Mouse (Mus musculus) ES-Bruce4 (cell line): ENCODE results near the gene Hoxa3. TPM values are rescaled to one million over a fixed set of nuclear protein-coding genes. Genes with fewer than 3 reads are reported as not detected.

ENCODE experiments used
- H3K27ac ChIP-seq: 2 replicates; pipeline ENCODE4 v1.5.1; 2012; ENCODE audit warnings: low read length, inconsistent platforms; ENCODE audit not compliant: insufficient read depth
- H3K27me3 ChIP-seq: 2 replicates; pipeline ENCODE4 v1.6.1; 2012; ENCODE audit warnings: mild to moderate bottlenecking, low read length, inconsistent platforms; ENCODE audit not compliant: control insufficient read depth, poor library complexity, insufficient read depth, severe bottlenecking
- H3K36me3 ChIP-seq: 2 replicates; pipeline ENCODE4 v1.6.1; 2012; ENCODE audit warnings: inconsistent platforms, mild to moderate bottlenecking, low read length, moderate library complexity; ENCODE audit not compliant: control insufficient read depth, poor library complexity, insufficient read depth, severe bottlenecking
- H3K4me1 ChIP-seq: one replicate; pipeline ENCODE4 v1.8.1; 2011; ENCODE audit warnings: low read length; ENCODE audit not compliant: control insufficient read depth, insufficient read depth
- H3K4me3 ChIP-seq: 2 replicates; pipeline ENCODE4 v1.5.1; 2011; ENCODE audit warnings: low read depth, mild to moderate bottlenecking, low read length
- H3K9ac ChIP-seq: 2 replicates; pipeline ENCODE4 v1.6.1; 2012; ENCODE audit warnings: low read depth, mild to moderate bottlenecking, inconsistent platforms; ENCODE audit not compliant: poor library complexity, severe bottlenecking
- H3K9me3 ChIP-seq: replicated peaks from 2 replicates; pipeline ENCODE4 v1.6.1; 2012; ENCODE audit warnings: mild to moderate bottlenecking, low read length, inconsistent platforms; ENCODE audit not compliant: control insufficient read depth, poor library complexity, insufficient read depth, severe bottlenecking
- CTCF ChIP-seq: IDR thresholded peaks from one replicate; pipeline ENCODE4 v1.8.1; 2011; ENCODE audit warnings: low read depth, low read length
- EP300 ChIP-seq: IDR thresholded peaks from 2 replicates; pipeline ENCODE4 v1.6.1; 2011; ENCODE audit warnings: low read depth, low read length; ENCODE audit not compliant: insufficient read depth
- POLR2A ChIP-seq: IDR thresholded peaks from one replicate; pipeline ENCODE4 v1.8.1; 2011; ENCODE audit warnings: low read length; ENCODE audit not compliant: insufficient read depth
- polyA plus RNA-seq: library from polyadenylated mRNA; stranded (reverse); fragments of >200 nt; gene quantifications from 2 replicates; pipeline ENCODE4 v1.2.4, GENCODE M21; 2011; ENCODE audit warnings: low read depth; ENCODE audit not compliant: missing spikeins, insufficient read depth, insufficient read length

The Hoxa3 gene
- polyA plus RNA-seq, 1 experiment = 0.25 TPM

GRCm38 (mm10) chr6:52232984-52233545 is 19.9 kb upstream of the Hoxa3 start:
- H3K27ac ChIP-seq = no peak overlapping the region
- H3K4me1 ChIP-seq = no peaks in the 10 kb centered on the region
- H3K36me3 ChIP-seq = no peaks in the 10 kb centered on the region
- peaks cover 70% of the 10 kb centered on the region for H3K27me3 ChIP-seq
- H3K4me3 ChIP-seq = no peak overlapping the region
- H3K9ac ChIP-seq = no peak overlapping the region
- TF ChIP-seq POLR2A (no peak), CTCF (no peak), EP300 (no peak)
- H3K9me3 ChIP-seq = no peaks in the 10 kb centered on the region

GRCm38 (mm10) chr6:52232568-52232965 is 19.4 kb upstream of the Hoxa3 start:
- no peaks in the 10 kb centered on the region for H3K36me3 ChIP-seq
- no peak overlapping the region for H3K4me3 ChIP-seq
- no peaks in the 10 kb centered on the region for H3K9me3 ChIP-seq
- H3K27ac ChIP-seq = no peak overlapping the region
- H3K27me3 ChIP-seq = peaks cover 67% of the 10 kb centered on the region
- no peak overlapping the region for H3K9ac ChIP-seq
- no peaks in the 10 kb centered on the region for H3K4me1 ChIP-seq
- no peak for TF ChIP-seq EP300
- no peak for TF ChIP-seq CTCF
- no peak for TF ChIP-seq POLR2A

- no peak overlapping the region for H3K9ac ChIP-seq
- no peaks in the 10 kb centered on the region for H3K36me3 ChIP-seq
- no peak overlapping the region for H3K4me3 ChIP-seq
- no peak overlapping the region for H3K27ac ChIP-seq
- H3K9me3 ChIP-seq = no peaks in the 10 kb centered on the region
- TF ChIP-seq EP300 (no peak), POLR2A (no peak), CTCF (no peak)
- no peaks in the 10 kb centered on the region for H3K4me1 ChIP-seq
- H3K27me3 ChIP-seq = peaks cover 69% of the 10 kb centered on the region
Measured at GRCm38 (mm10) chr6:52231885-52232567, 18.9 kb upstream of the Hoxa3 start.

GRCm38 (mm10) chr6:52230516-52231165 is 17.5 kb upstream of the Hoxa3 start, which contains the start of gene Hoxa9:
Gene Hoxa9, minus strand, starts transcription at chr6:52231089.
- no peak for TF ChIP-seq POLR2A
- Histone ChIP-seq H3K27ac (no peak within 1 kb of the TSS), H3K9me3 (no peaks in the 10 kb centered on the region), H3K4me3 (peak within 1 kb of the TSS; percentile 25), H3K27me3 (peaks cover 72% of the 10 kb centered on the region), H3K4me1 (no peaks in the 10 kb centered on the region), H3K36me3 (no peaks in the 10 kb centered on the region), H3K9ac (no peak within 1 kb of the TSS)

GRCm38 (mm10) chr6:52229558-52230416 is 16.7 kb upstream of the Hoxa3 start:
- H3K9ac ChIP-seq = no peak overlapping the region
- H3K27ac ChIP-seq = no peak overlapping the region
- no peaks in the 10 kb centered on the region for H3K4me1 ChIP-seq
- H3K4me3 ChIP-seq = peak overlapping the region; percentile 25
- TF ChIP-seq POLR2A = no peak
- peak; percentile 14 for TF ChIP-seq CTCF
- no peaks in the 10 kb centered on the region for H3K36me3 ChIP-seq
- peaks cover 71% of the 10 kb centered on the region for H3K27me3 ChIP-seq
- no peaks in the 10 kb centered on the region for H3K9me3 ChIP-seq
